Mouse (Mus musculus) layer of hippocampus, postnatal 25 days (tissue): ENCODE results near the gene Dscam. TPM values are rescaled to one million over a fixed set of nuclear protein-coding genes. Genes with fewer than 3 reads are reported as not detected.

Experiments
- DNase-seq, 2 experiments: peaks; one replicate each; pipeline ENCODE4 v3.0.0; 2022; ENCODE audit warnings: mixed read lengths in 2 of 2, low spot score in 1 of 2; ENCODE audit errors: extremely low spot score in 1 of 2
- total RNA-seq, 2 experiments: library from RNA; stranded (reverse); gene quantifications; 2 replicates each; pipeline ENCODE4 v1.2.3; 2021

The Dscam gene
- total RNA-seq, 2 experiments from 2014 or later: 40.2 to 46.1 TPM

- DNase-seq: no peak
These were observed 201.6 kb downstream of the Dscam start for GRCm38 (mm10) chr16:96968885-96969480.

- no peak for DNase-seq
These were observed 210.9 kb downstream of the Dscam start for GRCm38 (mm10) chr16:96959695-96960094.

GRCm38 (mm10) chr16:96945468-96946302, 224.9 kb downstream of the Dscam start:
- DNase-seq: no peak

GRCm38 (mm10) chr16:96943648-96944047, 226.9 kb downstream of the Dscam start:
- no peak for DNase-seq

GRCm38 (mm10) chr16:96934795-96935194, 235.8 kb downstream of the Dscam start:
- DNase-seq: no peak

- DNase-seq: no peak
These were observed 238.3 kb downstream of the Dscam start for GRCm38 (mm10) chr16:96932211-96932610.

- no peak for DNase-seq
These were observed 238.8 kb downstream of the Dscam start for GRCm38 (mm10) chr16:96931771-96932170.

GRCm38 (mm10) chr16:96928011-96928410, 242.5 kb downstream of the Dscam start:
- DNase-seq: no peak

- no peak for DNase-seq
These were observed 243.1 kb downstream of the Dscam start for GRCm38 (mm10) chr16:96927408-96927807.

GRCm38 (mm10) chr16:96926977-96927376, 243.6 kb downstream of the Dscam start:
- DNase-seq: no peak

- no peak for DNase-seq
These were observed 246.6 kb downstream of the Dscam start for GRCm38 (mm10) chr16:96923941-96924340.

GRCm38 (mm10) chr16:96914495-96914894, 256.1 kb downstream of the Dscam start:
- DNase-seq: no peak

- no peak for DNase-seq
These were observed 257.7 kb downstream of the Dscam start for GRCm38 (mm10) chr16:96912836-96913235.

- DNase-seq: no peak
These were observed 258.4 kb downstream of the Dscam start for GRCm38 (mm10) chr16:96912103-96912502.

GRCm38 (mm10) chr16:96910405-96911164, 260.0 kb downstream of the Dscam start:
- DNase-seq: no peak

- DNase-seq: no peak
These were observed 262.7 kb downstream of the Dscam start for GRCm38 (mm10) chr16:96907818-96908217.

- no peak for DNase-seq
These were observed 263.5 kb downstream of the Dscam start for GRCm38 (mm10) chr16:96907081-96907480.

- DNase-seq: no peak
These were observed 263.9 kb downstream of the Dscam start for GRCm38 (mm10) chr16:96906630-96907029.

- DNase-seq: no peak
These were observed 265.8 kb downstream of the Dscam start for GRCm38 (mm10) chr16:96904761-96905160.

- no peak for DNase-seq
These were observed 266.2 kb downstream of the Dscam start for GRCm38 (mm10) chr16:96904359-96904758.

GRCm38 (mm10) chr16:96902596-96902995, 268.0 kb downstream of the Dscam start:
- DNase-seq: no peak
